Mouse (Mus musculus) CH12.LX (cell line): ENCODE results near the gene Aldh2. TPM values are rescaled to one million over a fixed set of nuclear protein-coding genes. Genes with fewer than 3 reads are reported as not detected.
"Not testable (repeated sequence)": the region's sequence is repeated elsewhere in the genome, so short reads cannot be mapped to it uniquely, and the experiment has no call there.

Experiments used
- DNase-seq: peaks from one replicate; pipeline ENCODE4 v3.0.0-alpha.2; 2013; ENCODE audit errors: extremely low read depth
- H3K27ac ChIP-seq: 2 replicates; pipeline ENCODE4 v1.5.1; 2012; ENCODE audit warnings: low read depth, mild to moderate bottlenecking, control low read depth, moderate library complexity; ENCODE audit not compliant: insufficient read depth
- H3K27me3 ChIP-seq: replicated peaks from 2 replicates; pipeline ENCODE3; 2012; ENCODE audit warnings: inconsistent platforms
- H3K36me3 ChIP-seq, 2 experiments: replicated peaks in 1 of 2; 2 replicates each; pipeline versions ENCODE3 to v1.6.1; 2012; ENCODE audit warnings: inconsistent platforms in 1 of 2, low read length in 1 of 2, mild to moderate bottlenecking in 1 of 2, mixed read lengths in 1 of 2, moderate library complexity in 1 of 2; ENCODE audit not compliant: control insufficient read depth in 1 of 2, insufficient read depth in 1 of 2
- H3K4me1 ChIP-seq, 2 experiments: 2 replicates each; pipeline ENCODE4 v1.6.1; 2012; ENCODE audit warnings: inconsistent platforms in 1 of 2, moderate library complexity in 1 of 2; ENCODE audit not compliant: insufficient read depth in 2 of 2, control insufficient read depth in 1 of 2
- H3K4me2 ChIP-seq: 2 replicates; pipeline ENCODE4 v1.6.1; 2012; ENCODE audit warnings: low read depth, mild to moderate bottlenecking, control low read depth; ENCODE audit not compliant: poor library complexity, insufficient read depth, severe bottlenecking
- H3K4me3 ChIP-seq, 3 experiments: fragments of 150-350 bp in 1 of 3; sonication (generic) in 1 of 3; replicated peaks in 1 of 3; 2 replicates each; pipeline versions ENCODE3 to v1.5.1; 2011 to 2012; ENCODE audit warnings: low read depth in 2 of 3, low read length in 2 of 3, mild to moderate bottlenecking in 2 of 3, moderate library complexity in 2 of 3, control low read depth in 1 of 3, improper control_type of control experiment in 1 of 3, inconsistent platforms in 1 of 3, mixed read lengths in 1 of 3; ENCODE audit not compliant: poor library complexity in 1 of 3
- H3K79me2 ChIP-seq: replicated peaks from 2 replicates; pipeline ENCODE4 v1.6.1; 2012; ENCODE audit warnings: mild to moderate bottlenecking, moderate library complexity; ENCODE audit not compliant: control insufficient read depth, poor library complexity, insufficient read depth, severe bottlenecking; ENCODE audit errors: extremely low read depth
- H3K9ac ChIP-seq: 2 replicates; pipeline ENCODE4 v1.6.1; 2012; ENCODE audit warnings: low read depth, mild to moderate bottlenecking, control low read depth, moderate library complexity; ENCODE audit not compliant: insufficient read depth
- H3K9me3 ChIP-seq: replicated peaks from 2 replicates; pipeline ENCODE3; 2012; ENCODE audit warnings: low read length, inconsistent platforms, mixed read lengths
- BHLHE40 ChIP-seq: IDR thresholded peaks from 2 replicates; pipeline ENCODE4 v1.6.1; 2011; ENCODE audit warnings: mild to moderate bottlenecking, low read depth, low read length, improper control_type of control experiment
- CHD1 ChIP-seq: IDR thresholded peaks from 2 replicates; pipeline ENCODE4 v1.6.1; 2012; ENCODE audit warnings: low read depth, low read length, improper control_type of control experiment, inconsistent platforms
- CHD2 ChIP-seq: IDR thresholded peaks from 2 replicates; pipeline ENCODE4 v1.6.1; 2011; ENCODE audit warnings: low read length, improper control_type of control experiment
- CTCF ChIP-seq, 2 experiments: IDR thresholded peaks in 1 of 2; conservative IDR thresholded peaks in 1 of 2; 2 replicates each; pipeline ENCODE4 v1.5.1; 2011 to 2012; ENCODE audit warnings: low read depth in 2 of 2, low read length in 2 of 2, improper control_type of control experiment in 1 of 2, inconsistent platforms in 1 of 2, mild to moderate bottlenecking in 1 of 2, moderate library complexity in 1 of 2
- E2F4 ChIP-seq: IDR thresholded peaks from 2 replicates; pipeline ENCODE4 v1.6.1; 2011; ENCODE audit warnings: low read depth, low read length, improper control_type of control experiment; ENCODE audit not compliant: insufficient replicate concordance
- EP300 ChIP-seq: IDR thresholded peaks from 2 replicates; pipeline ENCODE4 v1.6.1; 2011; ENCODE audit warnings: low read length, improper control_type of control experiment
- HCFC1 ChIP-seq: IDR thresholded peaks from 2 replicates; pipeline ENCODE4 v1.6.1; 2012; ENCODE audit warnings: low read depth, mild to moderate bottlenecking, inconsistent platforms, low read length, improper control_type of control experiment
- JUND ChIP-seq: conservative IDR thresholded peaks from 2 replicates; pipeline ENCODE4 v1.6.1; 2011; ENCODE audit warnings: low read depth, low read length, improper control_type of control experiment
- KAT2A ChIP-seq: IDR thresholded peaks from 2 replicates; pipeline ENCODE4 v1.6.1; 2012; ENCODE audit warnings: low read length, improper control_type of control experiment, inconsistent platforms; ENCODE audit not compliant: insufficient replicate concordance
- MAFK ChIP-seq: IDR thresholded peaks from 2 replicates; pipeline ENCODE4 v1.6.1; 2011; ENCODE audit warnings: low read length, improper control_type of control experiment; ENCODE audit not compliant: insufficient replicate concordance
- MAX ChIP-seq: IDR thresholded peaks from 2 replicates; pipeline ENCODE4 v1.6.1; 2011; ENCODE audit warnings: low read length, improper control_type of control experiment
- MXI1 ChIP-seq: IDR thresholded peaks from 2 replicates; pipeline ENCODE4 v1.6.1; 2011; ENCODE audit warnings: mild to moderate bottlenecking, low read depth, low read length, improper control_type of control experiment
- MYC ChIP-seq: IDR thresholded peaks from 2 replicates; pipeline ENCODE4 v1.6.1; 2011; ENCODE audit warnings: low read depth, mild to moderate bottlenecking, improper control_type of control experiment, low read length
- NELFE ChIP-seq: IDR thresholded peaks from 2 replicates; pipeline ENCODE4 v1.6.1; 2011; ENCODE audit warnings: low read depth, low read length, improper control_type of control experiment
- NRF1 ChIP-seq: IDR thresholded peaks from 2 replicates; pipeline ENCODE4 v1.6.1; 2014; ENCODE audit warnings: low read depth, mild to moderate bottlenecking, inconsistent platforms, low read length, improper control_type of control experiment, moderate library complexity
- PAX5 ChIP-seq: IDR thresholded peaks from 2 replicates; pipeline ENCODE4 v1.6.1; 2012; ENCODE audit warnings: low read length, inconsistent platforms, mixed read lengths
- POLR2A ChIP-seq: IDR thresholded peaks from 2 replicates; pipeline ENCODE4 v1.6.1; 2011; ENCODE audit warnings: low read depth, mild to moderate bottlenecking, improper control_type of control experiment, low read length
- RAD21 ChIP-seq: IDR thresholded peaks from 2 replicates; pipeline ENCODE4 v1.6.1; 2011; ENCODE audit warnings: low read depth, mild to moderate bottlenecking, low read length, improper control_type of control experiment, moderate library complexity
- RCOR1 ChIP-seq: conservative IDR thresholded peaks from 2 replicates; pipeline ENCODE4 v1.6.1; 2012; ENCODE audit warnings: low read depth, mild to moderate bottlenecking, inconsistent platforms, low read length, improper control_type of control experiment
- SIN3A ChIP-seq: IDR thresholded peaks from 2 replicates; pipeline ENCODE4 v1.6.1; 2012; ENCODE audit warnings: low read length, improper control_type of control experiment, inconsistent platforms
- SMC3 ChIP-seq: IDR thresholded peaks from 2 replicates; pipeline ENCODE4 v1.6.1; 2011; ENCODE audit warnings: low read depth, low read length, improper control_type of control experiment
- TCF12 ChIP-seq: IDR thresholded peaks from 2 replicates; pipeline ENCODE4 v1.6.1; 2014; ENCODE audit warnings: low read depth, mild to moderate bottlenecking, inconsistent platforms, low read length, improper control_type of control experiment
- USF1 ChIP-seq: IDR thresholded peaks from 2 replicates; pipeline ENCODE4 v1.6.1; 2014; ENCODE audit warnings: low read depth, mild to moderate bottlenecking, inconsistent platforms, low read length, improper control_type of control experiment
- USF2 ChIP-seq: conservative IDR thresholded peaks from 2 replicates; pipeline ENCODE4 v1.6.1; 2011; ENCODE audit warnings: low read depth, low read length, improper control_type of control experiment
- ZKSCAN1 ChIP-seq: IDR thresholded peaks from 2 replicates; pipeline ENCODE4 v1.6.1; 2012; ENCODE audit warnings: low read depth, inconsistent platforms, low read length, improper control_type of control experiment, borderline replicate concordance
- ZMIZ1 ChIP-seq: IDR thresholded peaks from 2 replicates; pipeline ENCODE4 v1.6.1; 2012; ENCODE audit warnings: low read depth, mild to moderate bottlenecking, inconsistent platforms, low read length, improper control_type of control experiment
- dilution Hi-C: fragments of 300-500 bp; cut with MboI; formaldehyde crosslinking; loops from 2 replicates; pipeline ENCODE4 v1.14.3; 2020; ENCODE audit warnings: low sequenced_read_pairs; ENCODE audit not compliant: extremely low pct_unique_long_range_greater_than_20kb, extremely low pct_ligation_motif_present
- in situ Hi-C: fragments of 300-500 bp; cut with MboI; formaldehyde crosslinking; loops from 3 replicates; pipeline ENCODE4 v1.14.3; 2019; ENCODE audit warnings: low sequenced_read_pairs, low pct_ligation_motif_present, low pct_unique_long_range_greater_than_20kb, mixed read lengths
- polyA plus RNA-seq: library from polyadenylated mRNA; unstranded; fragments of >175 nt; gene quantifications from 2 replicates; pipeline ENCODE4 v1.2.1, GENCODE M21; 2012; ENCODE audit warnings: low read depth; ENCODE audit not compliant: insufficient read length
- total RNA-seq, 2 experiments: library from RNA; depleted of rRNA; stranded (reverse); fragments of 300-350 nt in 1 of 2; fragments of >200 nt in 1 of 2; gene quantifications; 2 replicates each; pipeline ENCODE4 v1.2.3; 2012 to 2014

The Aldh2 gene
- total and polyA plus RNA-seq, 3 experiments = 58.9 to 139 (median 73.9) TPM

GRCm38 (mm10) chr5:121632804-121633203 is 39.2 kb upstream of the Aldh2 start:
- no peaks in the 10 kb centered on the region for H3K9me3 ChIP-seq
- peaks cover 0 to 3% of the 10 kb centered on the region in 2 experiments; a peak in 3 of 4 replicates for H3K4me1 ChIP-seq
- DNase-seq = no peak
- no peaks in the 10 kb centered on the region for H3K27me3 ChIP-seq
- no peak overlapping the region for H3K4me2 ChIP-seq
- no peak overlapping the region for H3K27ac ChIP-seq
- dilution Hi-C loops (no loop called here), in situ Hi-C loops (no loop called here)
- H3K9ac ChIP-seq = no peak overlapping the region
- peaks cover 0 to 13% of the 10 kb centered on the region in 2 experiments for H3K36me3 ChIP-seq
- no peak overlapping the region for H3K4me3 ChIP-seq
- H3K79me2 ChIP-seq = no peaks in the 10 kb centered on the region
- TF ChIP-seq CHD2 (no peak), ZKSCAN1 (no peak), MAX (no peak), POLR2A (no peak), NRF1 (no peak), MAFK (no peak), RAD21 (no peak), SIN3A (no peak), EP300 (no peak), CHD1 (no peak)
- TF ChIP-seq, all 38 proteins: peak for 0

- in situ Hi-C loops, H3K27me3 ChIP-seq, dilution Hi-C loops, H3K9ac ChIP-seq, H3K4me2 ChIP-seq, DNase-seq, H3K27ac ChIP-seq, H3K9me3 ChIP-seq, H3K4me1 ChIP-seq, H3K4me3 ChIP-seq, H3K79me2 ChIP-seq: not testable (repeated sequence)
- peak in 1 of 2 experiments; percentile 50; a peak in 2 of 4 replicates for TF ChIP-seq CTCF (conservative IDR thresholded peaks at IDR 0.05 in 1 of 2, IDR thresholded peaks at IDR 0.05 in 1 of 2; ENCODE audit: low read depth in 2 of 2, low read length in 2 of 2)
- H3K36me3 ChIP-seq = peaks cover 0 to 13% of the 10 kb centered on the region in 2 experiments
These were observed 37.6 kb upstream of the Aldh2 start for GRCm38 (mm10) chr5:121631106-121631647.

- H3K79me2 ChIP-seq = no peaks in the 10 kb centered on the region
- no peaks in the 10 kb centered on the region for H3K27me3 ChIP-seq
- H3K4me2 ChIP-seq = no peak overlapping the region
- no peaks in the 10 kb centered on the region for H3K9me3 ChIP-seq
- no peak overlapping the region for H3K4me3 ChIP-seq
- H3K9ac ChIP-seq = no peak overlapping the region
- H3K36me3 ChIP-seq = peaks cover 0 to 24% of the 10 kb centered on the region in 2 experiments
- in situ Hi-C loops (no loop called here), dilution Hi-C loops (no loop called here)
- peaks cover 0 to 5% of the 10 kb centered on the region in 2 experiments; a peak in 2 of 4 replicates for H3K4me1 ChIP-seq
- H3K27ac ChIP-seq = no peak overlapping the region
- peak; percentile 76 for DNase-seq
- TF ChIP-seq NELFE = no peak
- no peak for TF ChIP-seq EP300
- no peak for TF ChIP-seq TCF12
- TF ChIP-seq HCFC1 = no peak
- TF ChIP-seq RAD21 = peak; percentile 37
- TF ChIP-seq ZMIZ1 = no peak
- TF ChIP-seq MXI1 = no peak
- TF ChIP-seq USF2 = no peak
- no peak for TF ChIP-seq SIN3A
- TF ChIP-seq BHLHE40 = no peak
- TF ChIP-seq JUND = no peak
- no peak for TF ChIP-seq E2F4
- no peak for TF ChIP-seq PAX5
- no peak for TF ChIP-seq USF1
- no peak for TF ChIP-seq KAT2A
- TF ChIP-seq SMC3 = peak; percentile 52
- no peak for TF ChIP-seq CHD1
- TF ChIP-seq CTCF (conservative IDR thresholded peaks at IDR 0.05 in 1 of 2, IDR thresholded peaks at IDR 0.05 in 1 of 2; ENCODE audit: low read depth in 2 of 2, low read length in 2 of 2) = peak; percentile 79 to 96
- TF ChIP-seq POLR2A = no peak
- TF ChIP-seq RCOR1 = no peak
- TF ChIP-seq MYC = no peak
These were observed 34.2 kb upstream of the Aldh2 start for GRCm38 (mm10) chr5:121627871-121628270.
